ENCODE assay signal across 8 mouse cellular contexts in the genomic region with DNA sequence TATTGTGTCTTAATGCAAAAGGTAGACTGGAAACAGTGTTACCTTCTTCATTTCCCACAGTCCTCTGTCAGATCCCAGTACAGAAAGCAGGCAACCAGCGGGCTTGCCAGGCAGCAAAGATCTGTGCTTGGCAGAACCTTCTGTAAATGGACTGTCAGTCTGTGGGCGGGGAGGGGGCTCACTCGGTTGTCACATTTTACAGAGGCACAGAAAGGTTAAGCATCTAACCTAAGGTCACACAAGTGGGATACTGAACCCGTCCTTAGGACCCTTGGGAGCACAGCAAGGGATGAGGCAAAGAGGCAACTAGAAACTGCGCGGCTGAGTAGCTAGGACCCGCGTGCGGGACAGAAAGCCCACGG. TPM values are rescaled to one million over a fixed set of nuclear protein-coding genes. Genes with fewer than 3 reads are reported as not detected.
DNase-seq lines count a peak whose midpoint lies in the region; ATAC-seq lines count a peak whose summit lies in the region.

No protein-coding gene starts in this region.

- peak overlapping the region; percentile 83 for H3K4me3 ChIP-seq in kidney, embryonic 16.5 days (ENCODE audit: low read length)
- peak overlapping the region; percentile 97 for H3K4me3 ChIP-seq in forebrain, embryonic 14.5 days (ENCODE audit: low read depth, low read length)
- H3K4me3 ChIP-seq in liver, embryonic 13.5 days (replicated peaks), result peak overlapping the region; percentile 71
- peak overlapping the region; percentile 95 for H3K4me3 ChIP-seq in stomach, embryonic 16.5 days (replicated peaks; ENCODE audit: low read length)

- H3K4me1 ChIP-seq in kidney, embryonic 16.5 days (ENCODE audit: insufficient read depth, low read length), result peaks cover 60% of the 10 kb centered on the region
- peaks cover 41% of the 10 kb centered on the region for H3K4me1 ChIP-seq in forebrain, embryonic 14.5 days (ENCODE audit: control insufficient read depth, insufficient read depth, low read length)
- H3K4me1 ChIP-seq in liver, embryonic 13.5 days (replicated peaks), result peaks cover 61% of the 10 kb centered on the region
- H3K4me1 ChIP-seq in stomach, embryonic 16.5 days (ENCODE audit: control insufficient read depth, insufficient read depth, low read length), result peaks cover 48% of the 10 kb centered on the region

- DNase-seq in kidney, postnatal 4 days, result no peak
- peak; percentile 73 for DNase-seq in adipocyte (ENCODE audit: low spot score)
- no peak for DNase-seq in forebrain, embryonic 14.5 days (ENCODE audit: low spot score)
- DNase-seq in liver, embryonic 13.5 days, result no peak
- DNase-seq in urinary bladder, postnatal 14 days (ENCODE audit: low spot score), result no peak
- DNase-seq in cerebellum, adult 11-12 months, result no peak

- H3K4me2 ChIP-seq in kidney, embryonic 16.5 days (replicated peaks; ENCODE audit: low read depth, low read length), result peak overlapping the region; percentile 91
- H3K4me2 ChIP-seq in forebrain, embryonic 14.5 days (ENCODE audit: low read length), result peak overlapping the region; percentile 81
- peak overlapping the region; percentile 98 for H3K4me2 ChIP-seq in liver, embryonic 13.5 days
- H3K4me2 ChIP-seq in stomach, embryonic 16.5 days (ENCODE audit: low read depth, low read length), result peak overlapping the region; percentile 74

- ATAC-seq in kidney, embryonic 16.5 days (ENCODE audit: low FRiP score, low TSS enrichment), result no peak
- ATAC-seq in forebrain, embryonic 14.5 days, result peak; percentile 7; the same call in 1 of the 2 replicates
- 0 out of 2 replicates have a peak, but pooled peaks have one; percentile 0 for ATAC-seq in liver, embryonic 13.5 days (ENCODE audit: low read depth)
- no peak for ATAC-seq in stomach, embryonic 16.5 days (ENCODE audit: insufficient read depth, low FRiP score)

- H3K27ac ChIP-seq in kidney, embryonic 16.5 days (ENCODE audit: low read length), result peak overlapping the region; percentile 85
- peak overlapping the region; percentile 91 for H3K27ac ChIP-seq in forebrain, embryonic 14.5 days (ENCODE audit: low read depth, low read length)
- peak overlapping the region; percentile 80 for H3K27ac ChIP-seq in liver, embryonic 13.5 days
- H3K27ac ChIP-seq in stomach, embryonic 16.5 days (ENCODE audit: low read length), result peak overlapping the region; percentile 74

- H3K9ac ChIP-seq in kidney, embryonic 16.5 days (replicated peaks; ENCODE audit: low read length), result peak overlapping the region; percentile 92
- peak overlapping the region; percentile 99 for H3K9ac ChIP-seq in forebrain, embryonic 14.5 days (ENCODE audit: low read length)
- H3K9ac ChIP-seq in liver, embryonic 13.5 days, result peak overlapping the region; percentile 94
- peak overlapping the region; percentile 83 for H3K9ac ChIP-seq in stomach, embryonic 16.5 days (ENCODE audit: low read length)

- no peaks in the 10 kb centered on the region for H3K9me3 ChIP-seq in kidney, embryonic 16.5 days (ENCODE audit: low read length)
- H3K9me3 ChIP-seq in forebrain, embryonic 14.5 days (replicated peaks; ENCODE audit: control insufficient read depth, low read length), result no peaks in the 10 kb centered on the region
- H3K9me3 ChIP-seq in liver, embryonic 13.5 days (replicated peaks), result no peaks in the 10 kb centered on the region
- H3K9me3 ChIP-seq in stomach, embryonic 16.5 days (replicated peaks; ENCODE audit: control insufficient read depth, low read length), result no peaks in the 10 kb centered on the region

- H3K27me3 ChIP-seq in kidney, embryonic 16.5 days (ENCODE audit: insufficient read depth, low read length), result no peaks in the 10 kb centered on the region
- H3K27me3 ChIP-seq in forebrain, embryonic 14.5 days (replicated peaks; ENCODE audit: control insufficient read depth, insufficient read depth, low read length), result no peaks in the 10 kb centered on the region
- peaks cover 11% of the 10 kb centered on the region; the same call in 1 of the 2 replicates for H3K27me3 ChIP-seq in liver, embryonic 13.5 days
- no peaks in the 10 kb centered on the region for H3K27me3 ChIP-seq in stomach, embryonic 16.5 days (ENCODE audit: control insufficient read depth, insufficient read depth, low read length)

- H3K36me3 ChIP-seq in kidney, embryonic 16.5 days (ENCODE audit: insufficient read depth, low read length), result no peaks in the 10 kb centered on the region
- 0 out of 2 replicates have a peak, but pooled peaks cover 3% of the 10 kb centered on the region for H3K36me3 ChIP-seq in forebrain, embryonic 14.5 days (ENCODE audit: control insufficient read depth, insufficient read depth, low read length)
- no peaks in the 10 kb centered on the region for H3K36me3 ChIP-seq in liver, embryonic 13.5 days
- H3K36me3 ChIP-seq in stomach, embryonic 16.5 days (ENCODE audit: control insufficient read depth, insufficient read depth, low read length), result no peaks in the 10 kb centered on the region

- 1% methylated on average over 10 of the region's 10 CpGs for WGBS in kidney, embryonic 16.5 days
- WGBS in forebrain, embryonic 14.5 days, result 3% methylated on average over 10 of the region's 10 CpGs
- 3% methylated on average over 10 of the region's 10 CpGs for WGBS in liver, embryonic 13.5 days (ENCODE audit: insufficient replicate concordance)
- WGBS in stomach, embryonic 16.5 days, result 1% methylated on average over 10 of the region's 10 CpGs

RNA-seq across cellular contexts. Expression of a gene that starts 54.9 kb away (rescaled TPM):
- polyA plus RNA-seq in kidney, embryonic 16.5 days (2015; fragmentation: Nextera tagmentation; extraction: Ambion mirVana), result 447 and 578 TPM in 2 replicates
- polyA plus RNA-seq in forebrain, embryonic 14.5 days (2014; fragmentation: Nextera tagmentation; extraction: Ambion mirVana), result 40.5 and 44.1 TPM in 2 replicates
- polyA plus RNA-seq in liver, embryonic 13.5 days (2015; fragmentation: Nextera tagmentation; extraction: Ambion mirVana), result 58.3 and 60.1 TPM in 2 replicates
- 1,649 and 1,814 TPM in 2 replicates for polyA plus RNA-seq in stomach, embryonic 16.5 days (2015; fragmentation: Nextera tagmentation; extraction: Ambion mirVana)

Comparison
In these comparisons a context has a peak if more than half of its experiments do, and no peak if none do; other contexts are left out.
1. ATAC-seq: peak in forebrain, embryonic 14.5 days (single experiment) and liver, embryonic 13.5 days (single experiment); none in kidney, embryonic 16.5 days (single experiment) and stomach, embryonic 16.5 days (single experiment).
2. Peak in every context shown above with its lines, with median percentiles within 50 percentile points of each other: H3K27ac ChIP-seq, H3K4me2 ChIP-seq, H3K4me3 ChIP-seq and H3K9ac ChIP-seq.